Mouse (Mus musculus) T-helper 1 cell (primary cell): Measurements from ENCODE around the gene Tnrc18.

Experiments
- in situ Hi-C: fragments of 300-600 bp; cut with MboI, MseI; formaldehyde crosslinking; loops from one replicate; pipeline ENCODE4 v1.15.1; 2025; ENCODE audit warnings: high pct_unique_total_duplicates

Gene Tnrc18

DNA sequence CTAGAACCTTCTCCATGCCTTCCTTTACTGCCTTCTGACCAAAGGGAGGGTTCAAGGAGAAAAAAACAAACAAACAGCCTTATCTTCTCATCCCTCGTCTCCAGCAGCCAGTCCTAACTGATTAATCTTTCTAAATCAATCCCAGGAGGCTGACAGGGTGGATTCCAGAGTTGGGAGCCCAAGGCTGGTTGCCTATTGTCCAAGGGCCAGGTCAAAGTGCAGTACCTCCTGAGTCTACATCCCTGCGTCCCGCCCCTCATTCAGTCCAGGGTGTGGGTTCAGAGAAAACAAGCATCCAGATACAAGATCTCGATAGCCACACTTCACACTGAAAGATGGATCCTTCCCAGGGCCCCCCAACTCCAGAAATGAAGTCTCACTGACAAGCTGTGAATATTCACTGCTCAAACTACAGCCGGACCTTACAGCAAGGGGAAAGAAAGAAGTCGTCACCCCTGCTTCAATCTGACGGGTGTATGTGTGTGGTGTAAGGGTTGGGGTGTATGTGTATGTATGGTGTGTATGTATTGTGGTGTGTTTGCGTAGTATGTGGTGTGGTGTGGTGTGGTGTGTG, 5.5 kb downstream of the Tnrc18 start:
- in situ Hi-C loops = no loop called here

DNA sequence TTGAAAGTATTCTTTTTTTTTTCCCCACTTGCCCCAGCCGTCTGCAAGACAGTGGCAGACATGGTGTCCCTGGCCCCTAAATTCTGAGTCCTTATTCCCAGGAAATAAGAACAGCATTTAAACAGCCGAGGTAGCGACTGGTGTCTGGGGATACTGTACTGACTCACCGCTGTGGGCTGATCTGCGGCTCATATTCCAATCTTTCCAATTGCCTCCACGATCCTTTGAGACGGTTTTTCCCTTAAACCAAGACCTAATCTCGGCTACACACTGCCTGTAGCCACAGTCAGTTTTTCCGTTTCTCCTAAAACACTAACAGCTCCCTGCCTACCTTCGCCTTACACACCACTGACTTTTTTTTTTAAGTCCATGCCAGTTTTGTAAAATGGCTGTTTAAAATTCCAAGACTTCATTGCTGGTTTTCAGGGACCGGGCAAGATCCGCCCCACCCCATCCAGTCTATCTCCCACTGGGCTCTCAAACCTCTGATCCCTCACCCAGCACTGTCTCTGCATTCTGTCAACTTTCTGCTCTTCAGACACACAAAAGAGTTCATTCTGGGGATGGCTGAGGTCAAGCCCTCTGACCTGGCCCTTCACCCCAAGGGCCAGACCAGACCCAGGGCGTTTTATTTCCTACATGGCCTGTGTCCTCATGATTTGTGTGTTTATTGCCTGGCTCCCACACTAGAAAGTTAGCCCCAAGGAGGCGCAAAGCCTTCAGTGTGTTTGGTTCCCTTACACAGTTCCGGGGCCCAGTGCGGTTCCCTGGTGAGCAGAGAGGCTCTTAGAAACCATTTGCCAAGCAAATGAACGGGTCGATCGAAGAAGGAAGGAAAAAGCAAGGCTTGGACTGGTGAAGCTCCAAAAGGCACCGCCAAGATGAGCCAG, 6.5 kb downstream of the Tnrc18 start:
- in situ Hi-C loops = no loop called here

DNA sequence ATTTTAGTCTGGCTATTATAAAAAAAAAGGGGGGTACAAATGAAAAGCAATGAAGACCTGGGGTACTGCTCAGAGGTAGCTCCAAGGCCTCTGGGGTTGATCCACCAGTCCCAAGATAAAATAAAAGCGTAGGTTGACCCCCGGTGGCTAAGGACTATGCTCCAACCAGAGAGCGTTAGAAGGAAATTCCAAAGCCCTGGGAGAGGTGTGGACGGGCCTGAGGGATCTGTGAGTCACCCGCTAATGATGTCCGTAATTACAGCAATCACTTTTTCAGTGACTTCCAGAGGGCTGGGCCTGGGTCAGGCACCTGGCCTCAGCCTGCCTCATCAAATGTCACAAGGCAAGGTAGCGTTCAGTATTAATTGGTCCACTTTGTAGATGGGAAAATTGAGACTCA, 9.8 kb downstream of the Tnrc18 start:
- in situ Hi-C loops = no loop called here

DNA sequence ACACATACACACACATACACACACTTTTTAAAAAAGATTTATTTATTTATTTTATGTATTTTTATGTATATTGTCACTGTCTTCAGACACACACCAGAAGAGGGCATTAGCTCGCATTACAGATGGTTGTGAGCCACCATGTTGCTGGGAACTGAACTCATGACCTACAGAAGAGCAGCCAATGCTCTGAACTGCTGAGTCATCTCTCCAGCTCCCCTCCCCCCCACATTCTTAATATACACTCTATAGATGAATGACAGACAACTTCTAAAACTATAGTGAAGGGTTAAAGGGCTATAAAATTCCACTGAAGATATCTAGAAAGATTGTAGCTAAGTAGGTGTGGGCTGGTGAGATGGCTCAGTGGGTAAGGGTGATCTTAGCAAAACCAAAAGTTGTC, 13.7 kb downstream of the Tnrc18 start:
- in situ Hi-C loops = no loop called here

DNA sequence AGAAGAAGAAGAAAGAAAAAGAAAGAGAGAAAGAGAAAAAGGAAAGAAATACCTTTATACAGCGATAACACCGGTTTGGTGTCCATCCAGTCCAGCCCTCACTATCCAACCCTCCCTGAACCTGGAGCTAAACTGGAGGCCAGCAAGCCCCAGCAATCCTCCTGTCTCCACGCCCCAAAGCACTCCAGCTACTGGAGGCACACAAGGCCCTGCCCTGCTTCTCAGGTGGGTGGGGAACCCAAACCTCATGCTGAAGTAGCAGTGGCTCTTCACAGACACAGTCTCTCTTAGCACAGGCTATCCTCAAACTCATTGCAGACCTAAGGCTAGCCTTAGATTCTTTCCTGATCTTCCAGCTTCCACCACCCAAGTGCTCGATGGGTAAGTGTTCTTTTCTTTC, 14.6 kb downstream of the Tnrc18 start:
- in situ Hi-C loops = no loop called here

DNA sequence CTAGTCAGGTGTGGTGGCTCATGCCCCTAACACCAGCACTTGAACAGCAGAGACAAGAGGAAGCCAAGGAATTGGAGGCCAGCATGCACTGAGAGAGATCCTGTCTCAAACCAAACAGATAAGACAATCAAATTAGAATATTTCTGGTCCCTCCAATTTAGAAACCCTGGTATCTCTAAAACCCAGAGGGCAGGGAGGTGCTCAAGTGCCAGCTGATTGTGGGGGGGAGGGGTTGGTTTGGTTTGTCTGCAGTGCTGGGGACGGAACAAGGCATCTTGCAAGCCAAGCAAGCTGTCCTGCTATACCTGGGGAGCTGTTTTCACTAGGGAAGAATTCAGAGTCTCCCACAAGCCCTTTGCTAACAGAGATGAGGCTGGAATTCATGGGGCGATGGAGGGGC, 15.5 kb downstream of the Tnrc18 start:
- in situ Hi-C loops = no loop called here

DNA sequence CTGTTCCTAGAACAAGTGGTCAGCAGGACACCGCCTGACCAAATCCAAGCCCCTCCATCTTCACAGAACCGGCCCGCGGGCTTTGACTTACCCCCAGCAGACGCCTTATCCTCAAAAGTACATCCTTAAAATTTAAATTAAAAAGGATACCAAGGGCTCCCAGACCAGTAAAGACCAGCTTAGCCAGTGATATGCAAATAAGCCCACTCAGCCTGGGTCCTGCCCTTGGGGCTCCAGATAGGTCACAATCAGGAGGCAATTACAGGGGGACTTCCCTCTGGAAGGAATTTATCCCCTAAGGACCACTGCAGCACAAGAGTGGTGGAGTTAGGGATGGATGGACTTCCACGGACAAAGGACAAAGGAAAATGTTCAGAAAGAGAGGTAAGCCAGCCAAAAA, 16.8 kb downstream of the Tnrc18 start:
- in situ Hi-C loops = no loop called here

DNA sequence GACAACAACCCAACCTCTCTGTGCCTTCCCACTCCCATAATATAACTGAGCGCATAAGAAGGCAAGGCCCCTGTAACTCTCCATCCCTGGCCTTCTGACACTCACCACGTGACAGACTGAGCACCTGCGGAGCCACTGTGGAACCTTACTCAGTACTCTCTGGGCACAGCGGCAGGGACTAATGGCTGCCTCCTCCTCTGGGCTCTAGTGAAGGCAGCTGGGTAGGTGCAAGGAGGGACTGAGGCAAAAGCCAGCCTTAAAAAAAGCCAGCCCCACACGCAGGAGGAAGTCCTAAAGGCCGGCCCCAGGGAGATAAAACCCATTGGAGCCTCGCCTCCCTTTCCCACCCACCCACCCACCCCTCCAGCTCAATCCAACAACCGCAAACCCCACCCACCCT, 17.3 kb downstream of the Tnrc18 start:
- in situ Hi-C loops = no loop called here

DNA sequence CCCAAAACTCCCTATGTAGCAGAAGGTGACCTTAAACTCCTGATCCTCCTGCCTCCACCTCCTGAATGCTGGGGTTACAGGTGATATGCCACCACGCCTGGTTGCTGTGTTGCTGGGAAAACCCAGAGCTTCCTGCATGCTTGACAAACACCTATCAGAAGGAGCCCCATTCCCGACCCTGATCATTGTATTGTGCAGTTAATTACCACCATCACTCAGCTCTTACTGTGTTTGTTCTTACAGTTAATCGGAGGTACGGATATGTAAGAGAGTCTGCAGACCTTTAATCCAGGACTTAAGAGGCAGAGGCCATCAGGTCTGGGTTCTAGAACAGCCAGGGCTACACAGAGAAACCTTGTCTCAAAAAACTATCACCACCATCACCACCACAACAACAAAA, 18.2 kb downstream of the Tnrc18 start:
- in situ Hi-C loops = no loop called here

DNA sequence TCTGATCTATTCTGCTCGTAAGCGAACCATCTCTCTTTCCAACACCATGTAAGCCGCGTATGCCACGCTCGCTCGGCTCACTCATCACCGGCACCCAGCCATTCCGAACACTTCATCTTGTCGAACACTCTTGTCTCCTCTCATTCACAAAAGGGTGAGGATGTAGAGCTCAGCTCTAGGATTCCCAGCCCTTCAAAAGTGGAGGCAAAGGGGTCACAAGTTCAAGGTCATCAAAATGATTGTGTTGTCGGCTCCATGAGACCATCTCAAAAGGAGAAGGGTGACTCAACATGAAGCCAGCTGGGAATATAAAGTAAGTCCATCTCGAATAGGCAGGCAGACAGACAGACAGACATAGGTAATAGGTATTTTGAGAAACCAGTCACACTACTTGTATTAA, 19.3 kb downstream of the Tnrc18 start:
- in situ Hi-C loops = no loop called here

DNA sequence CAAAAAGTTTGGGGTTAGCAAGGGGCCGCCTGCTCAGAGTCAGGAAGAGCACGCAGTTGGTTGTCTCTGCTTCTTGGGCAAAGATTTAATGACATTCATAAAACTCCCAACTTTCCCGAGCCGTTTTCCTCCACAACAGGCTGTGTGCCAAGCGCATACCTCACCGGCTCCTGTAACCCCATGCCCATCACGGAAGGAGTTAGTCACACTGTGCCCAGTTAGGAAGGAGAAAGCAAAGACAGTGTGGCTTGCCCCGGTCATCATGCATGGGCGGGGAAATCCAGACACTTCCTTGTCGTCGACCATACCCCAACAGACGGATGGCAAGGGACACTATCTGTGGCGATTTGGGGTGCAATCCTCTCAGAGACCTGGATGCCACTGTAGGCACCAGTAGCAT, 19.8 kb downstream of the Tnrc18 start:
- in situ Hi-C loops = no loop called here

DNA sequence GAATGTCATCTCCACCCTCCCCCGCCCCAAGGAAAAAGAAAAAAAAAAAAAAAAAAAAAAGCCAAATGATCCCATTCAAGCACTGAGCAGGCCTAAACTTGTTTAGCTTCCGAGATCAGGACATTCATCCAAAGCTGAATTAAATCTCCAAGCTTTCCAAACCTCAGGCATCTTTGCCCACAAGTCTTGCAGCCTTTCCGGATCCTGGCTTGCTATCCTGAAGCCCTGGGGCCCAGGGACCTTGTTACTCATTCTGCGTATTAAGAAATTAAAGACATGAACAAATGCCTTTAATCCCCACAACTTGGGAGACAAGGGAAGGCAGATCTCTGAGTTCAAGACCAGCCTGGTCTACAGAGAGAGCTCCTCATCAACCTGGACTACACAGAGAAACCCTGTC, 20.5 kb downstream of the Tnrc18 start:
- in situ Hi-C loops = no loop called here

DNA sequence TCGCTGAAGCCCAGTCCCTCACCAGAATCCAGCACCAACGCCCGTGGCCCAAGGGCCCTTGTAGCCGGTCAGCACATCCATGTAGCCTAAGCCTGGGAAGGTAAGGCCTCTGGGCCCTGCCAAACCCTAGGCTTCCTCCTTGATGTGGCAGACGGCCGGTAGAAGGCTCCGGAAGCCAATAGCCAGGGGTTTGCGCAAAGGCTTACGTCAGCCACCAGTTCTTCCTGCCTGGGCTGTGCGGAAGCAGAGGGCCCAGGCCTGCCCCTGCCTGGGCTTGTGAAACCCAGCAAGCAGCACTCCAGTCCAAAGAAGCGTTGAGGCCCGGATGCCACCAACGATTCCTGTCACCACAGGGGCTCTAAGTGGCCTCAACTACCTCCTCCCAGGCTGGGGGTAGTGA, 22.9 kb downstream of the Tnrc18 start:
- in situ Hi-C loops = no loop called here

DNA sequence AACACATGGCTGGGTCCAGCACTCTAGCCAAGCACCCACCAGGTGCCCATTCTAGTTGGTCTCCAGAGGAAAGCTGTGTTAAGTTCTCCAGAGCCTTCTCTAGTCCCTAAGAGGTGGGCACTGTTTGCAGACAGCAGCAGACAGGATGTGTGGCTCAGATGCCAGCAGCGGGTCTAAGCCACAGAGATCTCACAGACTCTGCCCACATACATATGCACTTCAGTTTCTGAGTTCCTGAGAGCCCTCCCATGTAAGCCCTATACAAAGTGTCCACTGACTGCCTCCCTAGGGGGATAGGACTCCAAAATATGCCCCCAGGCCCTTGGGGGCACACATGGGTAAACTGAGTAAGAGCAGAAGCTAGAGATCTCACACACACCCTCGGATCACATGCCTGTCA, 23.3 kb downstream of the Tnrc18 start:
- in situ Hi-C loops = no loop called here

DNA sequence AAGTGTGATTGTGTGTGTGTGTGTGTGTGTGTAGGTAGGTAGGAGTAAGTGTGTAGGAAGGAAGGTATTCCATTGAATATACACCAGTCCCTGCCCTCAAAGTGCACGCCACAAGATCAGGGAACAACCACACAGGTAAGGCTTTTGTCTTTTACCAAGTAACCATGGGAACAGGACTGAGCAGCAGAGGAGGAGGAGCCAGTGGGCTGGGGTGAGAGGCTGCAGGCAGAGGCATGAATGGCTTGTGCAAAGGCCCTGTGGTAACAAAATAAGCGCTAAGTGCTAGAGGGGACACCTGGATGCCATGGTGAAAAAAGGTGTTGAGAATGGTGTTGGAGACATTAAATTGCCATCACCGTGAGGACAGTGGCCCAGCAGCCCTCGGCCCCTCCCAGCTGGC, 24.9 kb downstream of the Tnrc18 start:
- in situ Hi-C loops = no loop called here

DNA sequence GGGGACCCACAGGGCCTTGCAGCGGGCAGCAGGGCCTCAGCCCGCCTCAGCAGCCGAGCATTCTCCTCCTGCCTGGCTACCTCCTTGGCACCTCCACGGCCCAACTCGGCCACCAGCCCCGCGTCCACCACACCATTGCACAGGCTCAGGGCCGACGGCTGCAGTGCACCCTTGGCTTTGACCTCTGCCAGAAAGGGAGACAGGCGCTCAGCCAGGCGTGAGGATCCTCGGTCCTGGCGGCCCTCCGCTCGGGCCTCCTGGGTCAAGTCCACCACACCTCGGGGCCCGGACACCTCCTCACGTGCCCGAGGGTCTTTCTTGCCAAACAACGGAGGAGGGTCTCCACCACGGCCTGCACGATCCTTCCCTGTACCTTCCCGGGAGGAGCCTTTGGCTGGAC, 29.2 kb downstream of the Tnrc18 start:
- in situ Hi-C loops = no loop called here

DNA sequence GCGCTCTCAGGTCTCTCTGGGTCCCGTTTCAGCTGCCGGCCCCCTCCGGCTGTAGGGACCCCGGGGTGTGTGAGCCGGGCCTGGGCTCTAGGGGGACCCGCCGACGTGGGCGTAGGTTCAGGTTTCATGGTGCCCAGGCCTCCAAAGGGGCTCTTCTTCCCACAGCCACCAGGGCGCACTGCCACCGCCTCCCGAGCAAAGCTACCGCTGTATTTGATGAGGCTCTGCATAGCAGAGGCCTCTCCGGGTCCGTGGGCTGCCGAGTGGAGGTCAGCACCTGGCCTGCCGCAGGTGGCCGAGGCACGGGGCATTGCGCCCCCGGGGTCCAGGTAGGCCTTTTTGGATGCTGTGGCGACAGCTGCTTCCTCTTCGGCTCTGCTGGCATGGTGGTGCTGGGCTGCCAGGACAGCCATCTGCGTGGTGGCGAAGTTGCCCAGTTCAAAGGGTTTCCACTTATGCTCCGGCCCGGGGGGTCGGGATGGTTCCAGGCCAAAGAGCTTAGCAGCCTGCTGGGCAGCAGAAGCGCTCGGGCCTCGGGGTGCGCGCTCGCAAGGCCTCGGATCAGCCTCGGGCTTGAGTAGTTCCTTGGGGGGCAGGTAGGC, 30.1 kb downstream of the Tnrc18 start:
- in situ Hi-C loops = no loop called here

DNA sequence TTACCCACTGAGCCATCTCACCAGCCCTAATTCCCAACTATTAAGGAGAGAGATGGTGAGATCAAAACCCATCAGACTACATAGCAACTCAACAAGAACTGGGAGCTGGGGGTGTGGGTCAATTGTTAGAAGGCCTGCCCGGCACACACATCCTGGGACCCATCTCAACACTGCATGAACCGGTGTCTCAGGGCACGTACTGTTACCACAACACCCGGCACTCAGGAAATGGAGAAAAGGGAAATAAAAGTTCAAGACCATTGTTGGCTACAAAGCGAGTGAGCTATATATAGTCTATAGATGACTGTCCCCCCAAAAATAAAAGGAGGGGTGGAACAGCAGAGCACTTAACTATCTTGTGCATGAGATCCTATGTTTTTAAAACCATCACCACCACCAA, 30.8 kb downstream of the Tnrc18 start:
- in situ Hi-C loops = no loop called here

DNA sequence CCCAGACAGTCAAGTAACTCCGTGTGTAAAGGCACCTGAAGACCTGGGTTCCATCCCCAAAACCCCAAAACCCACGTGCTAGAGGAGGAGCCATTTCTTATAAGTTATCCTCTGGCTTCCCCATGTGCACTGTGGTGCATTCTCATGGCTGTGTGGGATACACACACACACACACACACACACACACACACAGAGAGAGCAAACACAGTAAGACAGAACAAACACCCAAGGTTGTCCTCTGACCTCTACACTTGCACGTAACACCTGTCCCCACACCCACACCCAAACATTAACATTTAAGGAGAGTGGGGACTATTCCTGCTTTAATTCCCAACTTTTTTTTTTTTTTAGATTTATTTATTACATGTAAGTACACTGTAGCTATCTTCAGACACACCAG, 31.2 kb downstream of the Tnrc18 start:
- in situ Hi-C loops = no loop called here

DNA sequence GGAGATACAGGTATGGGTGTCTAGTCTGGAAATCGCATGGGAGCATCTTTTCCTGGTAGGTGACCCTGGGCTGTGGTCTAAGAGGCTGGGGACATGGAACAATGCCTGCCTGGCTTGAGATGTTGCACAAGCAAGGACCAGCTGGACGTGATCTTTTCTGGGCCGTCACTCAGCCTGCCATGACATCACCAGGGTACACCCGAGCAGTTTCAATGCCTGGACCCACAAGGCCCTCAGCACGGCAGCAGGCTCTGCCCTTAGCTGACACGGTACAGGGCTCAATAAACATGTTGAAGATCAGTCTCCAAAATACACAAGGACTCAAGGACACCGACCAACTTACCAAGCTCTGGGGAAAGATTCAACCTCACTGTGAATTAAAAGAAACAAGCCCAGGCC, 34.3 kb downstream of the Tnrc18 start:
- in situ Hi-C loops = no loop called here

DNA sequence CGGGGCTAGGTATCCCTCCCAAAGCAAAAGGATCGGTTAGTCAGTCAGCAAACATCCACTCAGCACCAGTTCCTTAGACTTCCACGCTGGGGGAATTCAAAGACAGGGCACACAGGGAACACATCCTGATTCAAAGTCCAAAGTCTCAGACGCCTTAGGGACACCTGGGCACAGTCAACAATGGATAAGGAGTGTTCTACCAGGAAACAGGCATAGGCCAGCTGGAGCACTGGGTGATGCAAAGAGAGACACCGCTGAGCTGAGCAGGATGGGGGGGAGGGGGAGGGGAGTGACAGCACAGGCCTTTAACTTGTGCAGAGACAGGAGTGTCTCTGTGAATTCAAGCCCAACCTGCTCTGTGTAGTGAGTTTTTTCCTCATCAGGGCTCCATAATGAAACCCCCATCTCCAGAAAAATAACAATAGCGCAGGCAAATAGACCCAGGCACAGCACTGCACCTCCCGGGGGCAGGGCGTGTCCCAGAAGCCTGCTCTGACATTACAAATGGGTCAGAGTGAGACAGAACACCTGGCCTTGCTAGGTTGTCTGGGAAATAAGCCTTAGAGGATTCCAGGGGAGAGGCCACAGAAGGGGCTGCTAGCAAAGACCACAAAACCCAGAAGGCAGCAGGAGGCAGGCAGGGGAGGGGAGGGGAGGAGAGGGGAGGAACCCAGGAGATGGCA, 34.9 kb downstream of the Tnrc18 start:
- in situ Hi-C loops = no loop called here

DNA sequence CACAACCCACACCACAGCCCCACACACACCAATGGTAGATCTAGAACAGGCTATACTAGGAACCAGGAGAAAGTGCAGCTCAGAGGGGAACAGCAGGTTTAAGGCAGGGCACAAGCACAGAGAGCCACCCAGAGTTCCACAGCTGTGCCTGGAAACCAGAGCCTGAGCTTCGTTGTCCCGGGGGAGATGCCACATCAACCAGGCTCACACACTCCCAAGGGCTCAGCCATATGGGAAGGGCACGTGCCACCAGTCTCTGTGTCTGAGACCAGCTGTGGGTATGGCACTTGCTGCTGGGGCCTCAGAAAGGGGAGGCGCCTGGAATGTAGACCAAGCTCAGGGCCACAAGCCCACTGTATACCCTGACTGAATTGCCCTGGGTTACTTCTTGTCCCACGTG, 36.9 kb downstream of the Tnrc18 start:
- in situ Hi-C loops = no loop called here

DNA sequence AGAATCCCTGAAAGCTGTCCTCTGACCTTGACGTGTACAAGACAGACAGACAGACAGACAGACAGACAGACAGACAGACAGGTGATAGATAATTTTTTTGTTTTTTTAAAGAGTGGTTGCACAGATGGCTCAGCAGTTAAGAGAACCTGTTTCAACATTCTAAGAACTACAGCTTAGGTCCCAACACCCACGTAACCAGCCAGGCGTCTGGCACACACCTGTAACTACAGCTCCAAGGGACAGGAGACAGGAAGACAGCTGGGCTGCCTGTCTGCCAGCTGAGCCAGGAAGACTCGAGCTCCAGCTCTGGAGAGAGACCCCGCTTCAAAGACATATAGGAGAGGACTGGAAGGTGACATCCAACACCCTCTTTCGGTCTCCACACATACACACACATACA, 38.6 kb downstream of the Tnrc18 start:
- in situ Hi-C loops = no loop called here
